Mouse (Mus musculus): ENCODE results near the gene Gm20441. TPM values are rescaled to one million over a fixed set of nuclear protein-coding genes. Genes with fewer than 3 reads are reported as not detected.

Gm20441 gene
- total RNA-seq, 2 experiments from 2014 or later, result not detected

Other genes starting within 250 kb of the Gm20441 start
- gene Lrrc75b, start 220.6 kb downstream of the Gm20441 start, total RNA-seq (2021), result 1 to 10 TPM; 1.1 to 3.9 TPM
- gene Ggt1, start 219.3 kb downstream of the Gm20441 start, total RNA-seq (2021), result under 1 TPM; 0.48 to 0.88 TPM
- 1 to 10 TPM; 7.3 to 8.3 TPM for gene Ggt5, start 191.6 kb downstream of the Gm20441 start, total RNA-seq (2021)
- gene Susd2, start 136.9 kb downstream of the Gm20441 start, total RNA-seq (2021), result 1 to 10 TPM; 7.3 to 9.0 TPM
- 10 to 100 TPM; 27.1 to 39.2 TPM for gene Cabin1, start 16.6 kb downstream of the Gm20441 start, total RNA-seq (2021)
- gene Ddt, start 7.5 kb downstream of the Gm20441 start, total RNA-seq (2021), result 100 to 1,000 TPM; 173 to 204 TPM
- 10 to 100 TPM; 18.7 to 21.5 TPM for gene Gstt3, start 460 bp upstream of the Gm20441 start, total RNA-seq (2021)
- gene Gstt1, start 17.6 kb upstream of the Gm20441 start, total RNA-seq (2021), result 10 to 100 TPM; 60.2 to 60.4 TPM
- gene Gstt4, start 41.6 kb upstream of the Gm20441 start, total RNA-seq (2021), result 1 to 10 TPM in 1 of 2 experiments, under 1 TPM in 1; 0.36 to 1.0 TPM
- 10 to 100 TPM; 38.2 to 45.8 TPM for gene Gstt2, start 56.5 kb upstream of the Gm20441 start, total RNA-seq (2021)
- gene Mif, start 79.3 kb upstream of the Gm20441 start, total RNA-seq (2021), result 100 to 1,000 TPM; 267 to 281 TPM
- 1 to 10 TPM in 1 of 2 experiments, under 1 TPM in 1; 0.91 to 1.3 TPM for gene Derl3, start 112.5 kb upstream of the Gm20441 start, total RNA-seq (2021)
- 10 to 100 TPM; 70.4 to 73.0 TPM for gene Smarcb1, start 140.7 kb upstream of the Gm20441 start, total RNA-seq (2021)
- gene Chchd10, start 152.2 kb upstream of the Gm20441 start, total RNA-seq (2021), result 1,000 to 10,000 TPM; 1,348 to 1,353 TPM
- gene Mmp11, start 155.5 kb upstream of the Gm20441 start, total RNA-seq (2021), result 10 to 100 TPM in 1 of 2 experiments, 1 to 10 TPM in 1; 6.6 to 14.6 TPM
- under 1 TPM; 0.48 to 0.51 TPM for gene Gm867, start 159.7 kb upstream of the Gm20441 start, total RNA-seq (2021)
- gene Vpreb3, start 162.1 kb upstream of the Gm20441 start, total RNA-seq (2021), result 1 to 10 TPM; 1.1 to 1.2 TPM
- not detected for gene Gm5134, start 173.6 kb upstream of the Gm20441 start, total RNA-seq (2021)

All from adrenal gland, postnatal 10 days (tissue).